Mouse (Mus musculus) spleen, postnatal 14 days (tissue): ENCODE measurements around the gene Hoxa9.

Source experiments
- DNase-seq, 2 experiments: peaks; one replicate each; pipeline ENCODE4 v3.0.0; 2021 to 2022; ENCODE audit warnings: low spot score in 2 of 2

Hoxa9 gene

GRCm38 (mm10) chr6:52261751-52262462 lies 31.0 kb upstream of the Hoxa9 start:
- no peak for DNase-seq

- no peak for DNase-seq
Observed at GRCm38 (mm10) chr6:52260654-52261575, 30.0 kb upstream of the Hoxa9 start, which contains the start of gene Hoxa13. Gene Hoxa13 (minus strand): TSS chr6:52260880.

- no peak for DNase-seq
Observed at GRCm38 (mm10) chr6:52259811-52260261, 28.9 kb upstream of the Hoxa9 start.

- DNase-seq = no peak
Observed at GRCm38 (mm10) chr6:52259081-52259790, 28.3 kb upstream of the Hoxa9 start.

- DNase-seq = peak; percentile 40 to 73
Observed at GRCm38 (mm10) chr6:52256956-52257355, 26.1 kb upstream of the Hoxa9 start.

- DNase-seq = peak in 1 of 2 experiments; percentile 7
Observed at GRCm38 (mm10) chr6:52253511-52254500, 22.9 kb upstream of the Hoxa9 start.

GRCm38 (mm10) chr6:52252775-52253376 lies 22.0 kb upstream of the Hoxa9 start:
- peak in 1 of 2 experiments; percentile 6 for DNase-seq

- DNase-seq = peak in 1 of 2 experiments; percentile 1
Observed at GRCm38 (mm10) chr6:52252016-52252774, 21.3 kb upstream of the Hoxa9 start.

- DNase-seq = peak in 1 of 2 experiments; percentile 1
Observed at GRCm38 (mm10) chr6:52251177-52251879, 20.4 kb upstream of the Hoxa9 start.

GRCm38 (mm10) chr6:52249826-52250225 lies 18.9 kb upstream of the Hoxa9 start:
- peak in 1 of 2 experiments; percentile 1 for DNase-seq

- peak in 1 of 2 experiments; percentile 4 for DNase-seq
Observed at GRCm38 (mm10) chr6:52249415-52249738, 18.5 kb upstream of the Hoxa9 start.

GRCm38 (mm10) chr6:52248638-52249414 lies 17.9 kb upstream of the Hoxa9 start:
- peak in 1 of 2 experiments; percentile 1 for DNase-seq

GRCm38 (mm10) chr6:52247766-52248637 lies 17.1 kb upstream of the Hoxa9 start:
- peak in 1 of 2 experiments; percentile 5 for DNase-seq

GRCm38 (mm10) chr6:52246916-52247315 lies 16.0 kb upstream of the Hoxa9 start:
- no peak for DNase-seq

GRCm38 (mm10) chr6:52246403-52246803 lies 15.5 kb upstream of the Hoxa9 start:
- peak in 1 of 2 experiments; percentile 5 for DNase-seq

- no peak for DNase-seq
Observed at GRCm38 (mm10) chr6:52245757-52246142, 14.9 kb upstream of the Hoxa9 start, which contains the start of gene Hoxa11. Gene Hoxa11 (minus strand): TSS chr6:52245810.
